Mouse (Mus musculus) heart, postnatal 0 days (tissue): ENCODE measurements at regions not wholly inside any gene's neighbourhood (a gene's known extent, or its start where the extent isn't known, plus 50 kb on each side); places are given as distances from the start of the nearest gene placed in this dataset.

Experiments used
- CTCF ChIP-seq: IDR thresholded peaks from 2 replicates; pipeline ENCODE4 v1.5.1; 2016; ENCODE audit warnings: antibody characterized with exemption, control low read depth, low read depth
- EP300 ChIP-seq: IDR thresholded peaks from 2 replicates; pipeline ENCODE4 v1.6.1; 2016; ENCODE audit warnings: antibody characterized with exemption, low read depth

- TF ChIP-seq CTCF (no peak), EP300 (no peak)
Measured at GRCm38 (mm10) chr10:118052477-118052876, 89.1 kb upstream of the Mdm1 start.
